Mouse (Mus musculus) cerebellum, adult 9-11 months (tissue): Measurements from ENCODE around the gene Zfp964.
"Not testable (repeated sequence)": the region's sequence is repeated elsewhere in the genome, so short reads cannot be mapped to it uniquely, and the experiment has no call there.

Experiments used
- DNase-seq: peaks from one replicate; pipeline ENCODE4 v3.0.0; 2022

Zfp964 gene

GRCm38 (mm10) chr8:69654358-69654981 lies at the start of gene Zfp964:
Gene Zfp964 (plus strand): TSS chr8:69654479.
- peak; percentile 93 for DNase-seq

- no peak for DNase-seq
Measured at GRCm38 (mm10) chr8:69614687-69615086, 39.6 kb upstream of the Zfp964 start.

DNA sequence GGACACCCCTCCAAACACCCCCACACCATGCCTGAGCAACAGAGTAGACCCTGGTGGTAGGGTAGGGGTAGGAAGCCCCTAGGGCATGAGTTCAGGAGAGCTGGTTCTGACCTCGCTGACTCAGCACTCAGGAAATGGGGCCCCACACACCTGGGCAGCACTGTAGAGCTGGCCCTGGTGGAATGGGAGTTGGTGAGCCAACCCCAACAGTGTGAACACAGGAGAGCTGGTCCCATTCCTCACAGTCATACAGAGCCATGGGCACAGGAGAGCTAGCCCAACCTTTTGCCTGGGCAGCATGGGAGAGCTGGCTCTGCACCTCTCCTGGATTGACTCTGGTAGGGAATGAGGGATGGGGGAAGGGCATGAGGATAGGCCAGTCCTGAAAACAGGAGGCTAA lies 36.2 kb upstream of the Zfp964 start:
- no peak for DNase-seq

- DNase-seq = peak; percentile 97
Measured at GRCm38 (mm10) chr8:69625095-69625789, 29.0 kb upstream of the Zfp964 start, which contains the start of gene Zfp868. Gene Zfp868 (minus strand): TSS chr8:69625548.

DNA sequence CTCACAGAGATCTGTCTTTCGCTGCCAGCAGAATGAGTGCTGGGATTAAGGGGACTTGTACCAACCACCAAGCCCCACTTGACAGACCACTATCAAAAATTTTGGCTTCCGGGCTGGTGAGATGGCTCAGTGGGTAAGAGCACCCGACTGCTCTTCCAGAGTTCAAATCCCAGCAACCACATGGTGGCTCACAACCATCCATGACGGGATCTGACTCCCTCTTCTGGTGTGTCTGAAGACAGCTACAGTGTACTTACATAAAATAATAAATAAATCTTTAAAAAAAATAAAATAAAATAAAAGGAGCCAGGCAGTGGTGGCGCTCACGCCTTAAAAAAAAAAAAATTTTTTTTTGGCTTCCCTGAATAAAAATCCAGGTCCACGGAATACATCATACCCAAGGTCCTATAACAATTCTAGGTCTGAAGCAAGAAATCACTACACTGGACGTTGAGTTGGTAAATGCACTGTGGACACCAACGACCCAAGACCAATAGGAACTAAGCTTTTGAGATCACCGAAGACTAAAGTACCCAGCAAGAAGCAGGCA lies 396 bp upstream of the Zfp964 start:
- peak; percentile 14 for DNase-seq

- DNase-seq = no peak
Measured at GRCm38 (mm10) chr8:69661294-69661693, 7.0 kb downstream of the Zfp964 start.

- DNase-seq = not testable (repeated sequence)
Measured at GRCm38 (mm10) chr8:69665051-69665450, 10.8 kb downstream of the Zfp964 start.

DNA sequence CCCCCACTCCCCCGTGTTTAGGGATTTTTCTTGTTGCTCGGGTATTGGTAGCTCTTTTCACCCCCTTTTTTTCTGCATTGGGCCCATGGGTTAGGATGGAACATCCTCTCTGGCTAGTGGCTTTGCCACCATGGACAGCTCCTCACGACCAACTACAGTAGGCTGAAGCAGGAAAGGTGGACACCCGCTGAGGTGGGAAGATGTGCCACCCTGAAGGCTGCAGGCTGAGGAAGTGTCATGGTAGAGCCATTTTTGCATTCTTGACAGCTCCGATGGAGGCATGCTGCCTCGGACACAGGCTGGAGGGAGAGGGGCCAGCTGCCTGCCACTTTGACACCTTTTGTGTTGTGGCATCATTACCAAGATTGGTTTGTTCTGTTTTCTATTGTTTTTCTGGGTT lies 47.5 kb downstream of the Zfp964 start:
- no peak for DNase-seq

DNA sequence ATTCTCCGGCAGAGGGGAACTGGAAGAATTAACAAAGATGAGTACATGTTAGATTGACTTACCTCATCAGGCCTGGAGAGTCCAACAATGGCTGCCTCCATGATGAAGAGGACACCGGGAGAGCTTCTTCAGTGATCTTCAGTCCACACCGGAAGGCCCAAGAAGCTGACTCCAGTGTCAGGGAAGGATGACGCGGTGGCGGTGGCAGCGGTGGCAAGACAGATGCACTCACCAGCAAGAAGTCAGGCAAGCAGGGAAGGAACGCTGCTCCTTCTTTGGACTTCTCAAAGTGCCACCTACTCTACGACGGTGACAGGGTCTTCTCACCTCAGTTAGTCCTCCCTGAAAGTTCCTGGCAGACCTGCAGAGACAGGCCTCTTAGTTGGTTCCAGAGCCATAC lies 56.3 kb downstream of the Zfp964 start, which contains the start of gene Zfp869:
TSS of gene Zfp869 (minus strand) at position 101 of the 400 bp plus-strand sequence.
- not testable (repeated sequence) for DNase-seq

DNA sequence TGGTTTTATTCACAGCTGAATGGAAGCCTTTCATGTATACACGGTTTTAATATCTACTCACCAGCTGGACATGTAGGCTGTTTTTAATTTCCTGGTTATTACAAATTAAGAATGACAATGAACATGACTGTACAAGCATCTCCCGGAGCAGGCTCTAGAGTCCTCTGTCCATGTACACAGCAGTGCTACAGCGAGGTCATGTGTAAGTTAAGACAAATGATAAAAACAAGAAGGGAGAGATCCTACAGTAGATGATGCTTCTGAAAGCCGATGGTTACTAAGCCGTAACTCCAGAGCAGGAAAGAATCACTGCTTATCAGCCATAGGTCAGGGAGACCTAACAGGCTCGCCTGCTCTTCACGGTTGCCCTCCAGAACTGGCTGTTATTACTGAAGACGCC lies 59.2 kb downstream of the Zfp964 start:
- DNase-seq = no peak

GRCm38 (mm10) chr8:69715366-69715765 lies 61.1 kb downstream of the Zfp964 start:
- DNase-seq = peak; percentile 35
